Mouse (Mus musculus): Measurements from ENCODE around the gene Cers4. TPM values are rescaled to one million over a fixed set of nuclear protein-coding genes. Genes with fewer than 3 reads are reported as not detected.

Cers4 gene
- total and polyA plus RNA-seq, 2 experiments from 2014 or later = 60.4 to 78.8 TPM

- peaks cover 11% of the 10 kb centered on the region for H3K36me3 ChIP-seq (replicated peaks; ENCODE audit: control insufficient read depth, insufficient read depth, low read length)
- H3K9me3 ChIP-seq (replicated peaks; ENCODE audit: control insufficient read depth, low read length) = no peaks in the 10 kb centered on the region
- DNase-seq (ENCODE audit: low spot score) (peak; percentile 92), ATAC-seq (ENCODE audit: insufficient read depth, low read depth) (peak; percentile 94)
- no peak overlapping the region for H3K4me3 ChIP-seq (ENCODE audit: low read depth, low read length)
- TF ChIP-seq CTCF (IDR thresholded peaks at IDR 0.05; ENCODE audit: low read depth) = no peak
- TF ChIP-seq EP300 (IDR thresholded peaks at IDR 0.05; ENCODE audit: low read depth) = peak; percentile 33; the same call in 1 of the 2 replicates
- no peaks in the 10 kb centered on the region for H3K27me3 ChIP-seq (ENCODE audit: control insufficient read depth, insufficient read depth, low read length)
- WGBS = 14% methylated on average over 8 of the region's 8 CpGs
- H3K4me1 ChIP-seq (ENCODE audit: control insufficient read depth, insufficient read depth) = peaks cover 66% of the 10 kb centered on the region
- H3K4me2 ChIP-seq (ENCODE audit: low read depth, low read length) = peak overlapping the region; percentile 45
- H3K9ac ChIP-seq (replicated peaks; ENCODE audit: low read depth, low read length) = no peak overlapping the region; the same call in 1 of the 2 replicates
- peak overlapping the region; percentile 96 for H3K27ac ChIP-seq (ENCODE audit: low read depth)
These were observed 19.3 kb downstream of the Cers4 start for GRCm38 (mm10) chr8:4512116-4512495.

GRCm38 (mm10) chr8:4516162-4516561, 23.3 kb downstream of the Cers4 start:
- H3K9ac ChIP-seq (replicated peaks; ENCODE audit: low read depth, low read length) = no peak overlapping the region
- H3K4me2 ChIP-seq (ENCODE audit: low read depth, low read length) = no peak overlapping the region
- no peak overlapping the region for H3K27ac ChIP-seq (ENCODE audit: low read depth)
- no peaks in the 10 kb centered on the region for H3K27me3 ChIP-seq (ENCODE audit: control insufficient read depth, insufficient read depth, low read length)
- ATAC-seq (ENCODE audit: insufficient read depth, low read depth) = no peak
- H3K4me1 ChIP-seq (ENCODE audit: control insufficient read depth, insufficient read depth) = peaks cover 40% of the 10 kb centered on the region
- DNase-seq (ENCODE audit: low spot score) = peak; percentile 43
- WGBS = 90% methylated on average over 2 of the region's 2 CpGs
- H3K36me3 ChIP-seq (replicated peaks; ENCODE audit: control insufficient read depth, insufficient read depth, low read length) = peaks cover 52% of the 10 kb centered on the region
- H3K9me3 ChIP-seq (replicated peaks; ENCODE audit: control insufficient read depth, low read length) = no peaks in the 10 kb centered on the region
- no peak overlapping the region for H3K4me3 ChIP-seq (ENCODE audit: low read depth, low read length)
- TF ChIP-seq CTCF (IDR thresholded peaks at IDR 0.05; ENCODE audit: low read depth) (peak; percentile 74), EP300 (IDR thresholded peaks at IDR 0.05; ENCODE audit: low read depth) (no peak)

- Histone ChIP-seq H3K4me2 (ENCODE audit: low read depth, low read length) (no peak overlapping the region), H3K27ac (ENCODE audit: low read depth) (no peak overlapping the region), H3K9me3 (replicated peaks; ENCODE audit: control insufficient read depth, low read length) (no peaks in the 10 kb centered on the region), H3K27me3 (ENCODE audit: control insufficient read depth, insufficient read depth, low read length) (no peaks in the 10 kb centered on the region), H3K36me3 (replicated peaks; ENCODE audit: control insufficient read depth, insufficient read depth, low read length) (peaks cover 80% of the 10 kb centered on the region), H3K9ac (replicated peaks; ENCODE audit: low read depth, low read length) (no peak overlapping the region), H3K4me1 (ENCODE audit: control insufficient read depth, insufficient read depth) (no peaks in the 10 kb centered on the region), H3K4me3 (ENCODE audit: low read depth, low read length) (no peak overlapping the region)
- TF ChIP-seq EP300 (IDR thresholded peaks at IDR 0.05; ENCODE audit: low read depth) (no peak), CTCF (IDR thresholded peaks at IDR 0.05; ENCODE audit: low read depth) (no peak)
- DNase-seq (ENCODE audit: low spot score) = no peak
- ATAC-seq (ENCODE audit: insufficient read depth, low read depth) = no peak
- 55% methylated on average over 4 of the region's 4 CpGs for WGBS
These were observed 28.6 kb downstream of the Cers4 start for GRCm38 (mm10) chr8:4521472-4521871.

GRCm38 (mm10) chr8:4523525-4523924, 30.7 kb downstream of the Cers4 start:
- Histone ChIP-seq H3K9me3 (replicated peaks; ENCODE audit: control insufficient read depth, low read length) (no peaks in the 10 kb centered on the region), H3K4me1 (ENCODE audit: control insufficient read depth, insufficient read depth) (no peaks in the 10 kb centered on the region), H3K9ac (replicated peaks; ENCODE audit: low read depth, low read length) (no peak overlapping the region), H3K4me2 (ENCODE audit: low read depth, low read length) (no peak overlapping the region), H3K27me3 (ENCODE audit: control insufficient read depth, insufficient read depth, low read length) (no peaks in the 10 kb centered on the region), H3K27ac (ENCODE audit: low read depth) (no peak overlapping the region), H3K4me3 (ENCODE audit: low read depth, low read length) (no peak overlapping the region), H3K36me3 (replicated peaks; ENCODE audit: control insufficient read depth, insufficient read depth, low read length) (peaks cover 63% of the 10 kb centered on the region)
- no peak for DNase-seq (ENCODE audit: low spot score)
- WGBS = 95% methylated on average over 10 of the region's 10 CpGs
- TF ChIP-seq EP300 (IDR thresholded peaks at IDR 0.05; ENCODE audit: low read depth) = no peak
- TF ChIP-seq CTCF (IDR thresholded peaks at IDR 0.05; ENCODE audit: low read depth) = no peak
- ATAC-seq (ENCODE audit: insufficient read depth, low read depth) = no peak

Other genes with a start within 250 kb of the Cers4 start
- gene Tgfbr3l, start 244.8 kb upstream of the Cers4 start, total RNA-seq (2014; rRNA removed; ENCODE audit: low replicate concordance) = 3.9 and 6.4 TPM in 2 replicates
- gene Tgfbr3l, start 244.8 kb upstream of the Cers4 start, polyA plus RNA-seq (2015; fragmentation: Nextera tagmentation; extraction: Ambion mirVana) = 1.8 and 2.7 TPM in 2 replicates
- gene Snapc2, start 239.9 kb upstream of the Cers4 start, total RNA-seq (2014; rRNA removed; ENCODE audit: low replicate concordance) = 32.6 and 84.9 TPM in 2 replicates
- gene Snapc2, start 239.9 kb upstream of the Cers4 start, polyA plus RNA-seq (2015; fragmentation: Nextera tagmentation; extraction: Ambion mirVana) = 26.7 and 29.9 TPM in 2 replicates
- gene Ctxn1, start 233.8 kb upstream of the Cers4 start, total RNA-seq (2014; rRNA removed; ENCODE audit: low replicate concordance) = 10.4 and 12.5 TPM in 2 replicates
- 13.2 and 13.7 TPM in 2 replicates for gene Ctxn1, start 233.8 kb upstream of the Cers4 start, polyA plus RNA-seq (2015; fragmentation: Nextera tagmentation; extraction: Ambion mirVana)
- 95.0 and 120 TPM in 2 replicates for gene Timm44, start 217.1 kb upstream of the Cers4 start, total RNA-seq (2014; rRNA removed; ENCODE audit: low replicate concordance)
- gene Timm44, start 217.1 kb upstream of the Cers4 start, polyA plus RNA-seq (2015; fragmentation: Nextera tagmentation; extraction: Ambion mirVana) = 74.7 and 78.8 TPM in 2 replicates
- gene Ccl25, start 167.8 kb upstream of the Cers4 start, total RNA-seq (2014; rRNA removed; ENCODE audit: low replicate concordance) = 7.9 and 10.7 TPM in 2 replicates
- 5.8 and 6.1 TPM in 2 replicates for gene Ccl25, start 167.8 kb upstream of the Cers4 start, polyA plus RNA-seq (2015; fragmentation: Nextera tagmentation; extraction: Ambion mirVana)
- gene Elavl1, start 167.6 kb upstream of the Cers4 start, total RNA-seq (2014; rRNA removed; ENCODE audit: low replicate concordance) = 61.1 and 64.4 TPM in 2 replicates
- gene Elavl1, start 167.6 kb upstream of the Cers4 start, polyA plus RNA-seq (2015; fragmentation: Nextera tagmentation; extraction: Ambion mirVana) = 93.3 and 97.0 TPM in 2 replicates
- 6.7 and 6.8 TPM in 2 replicates for gene Zfp958, start 120.1 kb downstream of the Cers4 start, total RNA-seq (2014; rRNA removed; ENCODE audit: low replicate concordance)
- 9.0 and 10.1 TPM in 2 replicates for gene Zfp958, start 120.1 kb downstream of the Cers4 start, polyA plus RNA-seq (2015; fragmentation: Nextera tagmentation; extraction: Ambion mirVana)

All from heart, postnatal 0 days (tissue).